Mouse (Mus musculus): ENCODE data around the gene Adgrg7. TPM values are rescaled to one million over a fixed set of nuclear protein-coding genes. Genes with fewer than 3 reads are reported as not detected.

Adgrg7 gene
- polyA plus RNA-seq, 1 experiment from 2014 or later: not detected

GRCm38 (mm10) chr16:56771163-56772105, 24.2 kb downstream of the Adgrg7 start:
- Histone ChIP-seq H3K27ac (replicated peaks) (no peak overlapping the region), H3K4me2 (replicated peaks; ENCODE audit: low read depth) (no peak overlapping the region), H3K36me3 (ENCODE audit: control insufficient read depth, insufficient read depth, low read length) (no peaks in the 10 kb centered on the region), H3K4me3 (ENCODE audit: low read depth, low read length) (no peak overlapping the region), H3K9me3 (ENCODE audit: control insufficient read depth, low read length) (no peaks in the 10 kb centered on the region), H3K9ac (ENCODE audit: low read length) (no peak overlapping the region), H3K4me1 (replicated peaks; ENCODE audit: control insufficient read depth, insufficient read depth) (no peaks in the 10 kb centered on the region), H3K27me3 (ENCODE audit: control insufficient read depth, insufficient read depth, low read length) (no peaks in the 10 kb centered on the region)
- TF ChIP-seq EP300 (optimal IDR thresholded peaks at IDR 0.05): no peak
- peak; percentile 90 for TF ChIP-seq CTCF (IDR thresholded peaks at IDR 0.05; ENCODE audit: low read depth)
- ATAC-seq (ENCODE audit: low FRiP score, low TSS enrichment) (peak; percentile 53; the same call in 1 of the 2 replicates), DNase-seq (ENCODE audit: low spot score) (peak; percentile 50)
- 36% methylated on average over 10 of the region's 10 CpGs for WGBS

- H3K36me3 ChIP-seq (ENCODE audit: control insufficient read depth, insufficient read depth, low read length): no peaks in the 10 kb centered on the region
- H3K4me1 ChIP-seq (replicated peaks; ENCODE audit: control insufficient read depth, insufficient read depth): no peaks in the 10 kb centered on the region
- no peaks in the 10 kb centered on the region for H3K27me3 ChIP-seq (ENCODE audit: control insufficient read depth, insufficient read depth, low read length)
- DNase-seq (ENCODE audit: low spot score) (no peak), ATAC-seq (ENCODE audit: low FRiP score, low TSS enrichment) (no peak)
- H3K9ac ChIP-seq (ENCODE audit: low read length): no peak overlapping the region
- H3K4me2 ChIP-seq (replicated peaks; ENCODE audit: low read depth): no peak overlapping the region
- 29% methylated on average over 1 of the region's 1 CpGs for WGBS
- no peak overlapping the region for H3K27ac ChIP-seq (replicated peaks)
- TF ChIP-seq EP300 (optimal IDR thresholded peaks at IDR 0.05) (no peak), CTCF (IDR thresholded peaks at IDR 0.05; ENCODE audit: low read depth) (no peak)
- H3K4me3 ChIP-seq (ENCODE audit: low read depth, low read length): no peak overlapping the region
- H3K9me3 ChIP-seq (ENCODE audit: control insufficient read depth, low read length): no peaks in the 10 kb centered on the region
Observed at GRCm38 (mm10) chr16:56729060-56729459, 66.6 kb downstream of the Adgrg7 start.

GRCm38 (mm10) chr16:56724927-56725326, 70.7 kb downstream of the Adgrg7 start:
- no peak overlapping the region; the same call in 1 of the 2 replicates for H3K9ac ChIP-seq (ENCODE audit: low read length)
- no peaks in the 10 kb centered on the region for H3K4me1 ChIP-seq (replicated peaks; ENCODE audit: control insufficient read depth, insufficient read depth)
- ATAC-seq (ENCODE audit: low FRiP score, low TSS enrichment): no peak
- no peaks in the 10 kb centered on the region for H3K27me3 ChIP-seq (ENCODE audit: control insufficient read depth, insufficient read depth, low read length)
- 45% methylated on average over 10 of the region's 10 CpGs for WGBS
- H3K36me3 ChIP-seq (ENCODE audit: control insufficient read depth, insufficient read depth, low read length): no peaks in the 10 kb centered on the region
- no peak for TF ChIP-seq CTCF (IDR thresholded peaks at IDR 0.05; ENCODE audit: low read depth)
- no peak for TF ChIP-seq EP300 (optimal IDR thresholded peaks at IDR 0.05)
- no peak overlapping the region for H3K27ac ChIP-seq (replicated peaks)
- no peak for DNase-seq (ENCODE audit: low spot score)
- H3K4me3 ChIP-seq (ENCODE audit: low read depth, low read length): no peak overlapping the region
- H3K4me2 ChIP-seq (replicated peaks; ENCODE audit: low read depth): no peak overlapping the region
- H3K9me3 ChIP-seq (ENCODE audit: control insufficient read depth, low read length): no peaks in the 10 kb centered on the region

- no peak for DNase-seq (ENCODE audit: low spot score)
- no peak for ATAC-seq (ENCODE audit: low FRiP score, low TSS enrichment)
- H3K4me3 ChIP-seq (ENCODE audit: low read depth, low read length): no peak overlapping the region
- H3K9me3 ChIP-seq (ENCODE audit: control insufficient read depth, low read length): no peaks in the 10 kb centered on the region
- H3K27me3 ChIP-seq (ENCODE audit: control insufficient read depth, insufficient read depth, low read length): no peaks in the 10 kb centered on the region
- H3K9ac ChIP-seq (ENCODE audit: low read length): no peak overlapping the region
- WGBS: 38% methylated on average over 4 of the region's 4 CpGs
- no peaks in the 10 kb centered on the region for H3K36me3 ChIP-seq (ENCODE audit: control insufficient read depth, insufficient read depth, low read length)
- TF ChIP-seq EP300 (optimal IDR thresholded peaks at IDR 0.05) (no peak), CTCF (IDR thresholded peaks at IDR 0.05; ENCODE audit: low read depth) (no peak)
- no peaks in the 10 kb centered on the region for H3K4me1 ChIP-seq (replicated peaks; ENCODE audit: control insufficient read depth, insufficient read depth)
- H3K27ac ChIP-seq (replicated peaks): no peak overlapping the region
- H3K4me2 ChIP-seq (replicated peaks; ENCODE audit: low read depth): no peak overlapping the region
Observed at GRCm38 (mm10) chr16:56722357-56722756, 73.3 kb downstream of the Adgrg7 start.

GRCm38 (mm10) chr16:56719031-56719430, 76.6 kb downstream of the Adgrg7 start:
- no peak for DNase-seq (ENCODE audit: low spot score)
- H3K4me1 ChIP-seq (replicated peaks; ENCODE audit: control insufficient read depth, insufficient read depth): no peaks in the 10 kb centered on the region
- TF ChIP-seq CTCF (IDR thresholded peaks at IDR 0.05; ENCODE audit: low read depth): no peak
- TF ChIP-seq EP300 (optimal IDR thresholded peaks at IDR 0.05): no peak
- no peak overlapping the region for H3K4me3 ChIP-seq (ENCODE audit: low read depth, low read length)
- H3K27me3 ChIP-seq (ENCODE audit: control insufficient read depth, insufficient read depth, low read length): no peaks in the 10 kb centered on the region
- no peak overlapping the region for H3K4me2 ChIP-seq (replicated peaks; ENCODE audit: low read depth)
- ATAC-seq (ENCODE audit: low FRiP score, low TSS enrichment): no peak
- no peak overlapping the region for H3K9ac ChIP-seq (ENCODE audit: low read length)
- H3K27ac ChIP-seq (replicated peaks): no peak overlapping the region
- H3K9me3 ChIP-seq (ENCODE audit: control insufficient read depth, low read length): no peaks in the 10 kb centered on the region
- no peaks in the 10 kb centered on the region for H3K36me3 ChIP-seq (ENCODE audit: control insufficient read depth, insufficient read depth, low read length)

Data from stomach, postnatal 0 days (tissue).